Mouse (Mus musculus) MEL (cell line): ENCODE data around the gene Desi2. TPM values are rescaled to one million over a fixed set of nuclear protein-coding genes. Genes with fewer than 3 reads are reported as not detected.
"Not testable (repeated sequence)": the region's sequence is repeated elsewhere in the genome, so short reads cannot be mapped to it uniquely, and the experiment has no call there.

Experiments
- DNase-seq: peaks from one replicate; pipeline ENCODE4 v3.0.0; 2011; ENCODE audit warnings: low read depth, low spot score
- H3K27ac ChIP-seq: 2 replicates; pipeline ENCODE4 v1.5.1; 2012; ENCODE audit warnings: low read depth, mild to moderate bottlenecking, control low read depth, low read length, moderate library complexity; ENCODE audit not compliant: control insufficient read depth
- H3K27me3 ChIP-seq, 2 experiments: fragments of 150-350 bp in 1 of 2; sonication (generic) in 1 of 2; 2 replicates each; pipeline ENCODE4 v1.6.1; 2012; ENCODE audit warnings: low read length in 2 of 2, mild to moderate bottlenecking in 2 of 2, improper control_type of control experiment in 1 of 2, moderate library complexity in 1 of 2; ENCODE audit not compliant: insufficient read depth in 2 of 2, control insufficient read depth in 1 of 2
- H3K36me3 ChIP-seq, 2 experiments: 2 replicates each; pipeline ENCODE4 v1.6.1; 2012 to 2014; ENCODE audit warnings: low read length in 2 of 2, improper control_type of control experiment in 1 of 2, inconsistent platforms in 1 of 2, mild to moderate bottlenecking in 1 of 2; ENCODE audit not compliant: insufficient read depth in 2 of 2, control insufficient read depth in 1 of 2
- H3K4me1 ChIP-seq, 2 experiments: fragments of 150-350 bp in 1 of 2; sonication (generic) in 1 of 2; 2 replicates each; pipeline ENCODE4 v1.6.1; 2012; ENCODE audit warnings: low read length in 2 of 2, improper control_type of control experiment in 1 of 2, mild to moderate bottlenecking in 1 of 2; ENCODE audit not compliant: insufficient read depth in 2 of 2, control insufficient read depth in 1 of 2
- H3K4me3 ChIP-seq, 2 experiments: fragments of 150-350 bp in 1 of 2; sonication (generic) in 1 of 2; 2 replicates each; pipeline ENCODE4 v1.5.1; 2012; ENCODE audit warnings: low read depth in 2 of 2, low read length in 2 of 2, mild to moderate bottlenecking in 2 of 2, moderate library complexity in 2 of 2, control low read depth in 1 of 2, improper control_type of control experiment in 1 of 2; ENCODE audit not compliant: control insufficient read depth in 1 of 2, insufficient read depth in 1 of 2
- H3K79me2 ChIP-seq: 2 replicates; pipeline ENCODE4 v1.6.1; 2012; ENCODE audit warnings: mild to moderate bottlenecking, low read length, moderate library complexity; ENCODE audit not compliant: control insufficient read depth, poor library complexity, insufficient read depth
- H3K9ac ChIP-seq: 2 replicates; pipeline ENCODE4 v1.6.1; 2012; ENCODE audit warnings: low read depth, mild to moderate bottlenecking, control low read depth, low read length, moderate library complexity; ENCODE audit not compliant: control insufficient read depth, poor library complexity, severe bottlenecking
- H3K9me3 ChIP-seq: fragments of 150-350 bp; sonication (generic); replicated peaks from 2 replicates; pipeline ENCODE4 v1.6.1; 2012; ENCODE audit warnings: mild to moderate bottlenecking, low read length, improper control_type of control experiment, moderate library complexity; ENCODE audit not compliant: insufficient read depth
- BHLHE40 ChIP-seq: IDR thresholded peaks from 2 replicates; pipeline ENCODE4 v1.6.1; 2012; ENCODE audit warnings: low read depth, mild to moderate bottlenecking, inconsistent platforms, low read length, improper control_type of control experiment, borderline replicate concordance
- CHD2 ChIP-seq: IDR thresholded peaks from 2 replicates; pipeline ENCODE4 v1.6.1; 2011; ENCODE audit warnings: low read length, improper control_type of control experiment
- E2F4 ChIP-seq: IDR thresholded peaks from 2 replicates; pipeline ENCODE4 v1.6.1; 2011; ENCODE audit warnings: low read depth, low read length, improper control_type of control experiment, borderline replicate concordance
- EP300 ChIP-seq, 2 experiments: IDR thresholded peaks; 2 replicates each; pipeline ENCODE4 v1.6.1; 2011; ENCODE audit warnings: improper control_type of control experiment in 2 of 2, low read length in 2 of 2, low read depth in 1 of 2, mild to moderate bottlenecking in 1 of 2
- ETS1 ChIP-seq: IDR thresholded peaks from 2 replicates; pipeline ENCODE4 v1.6.1; 2012; ENCODE audit warnings: low read depth, mild to moderate bottlenecking, inconsistent platforms, low read length, improper control_type of control experiment, moderate library complexity
- GABPA ChIP-seq: IDR thresholded peaks from 2 replicates; pipeline ENCODE4 v1.6.1; 2012; ENCODE audit warnings: low read depth, mild to moderate bottlenecking, inconsistent platforms, low read length, improper control_type of control experiment, moderate library complexity
- GATA1 ChIP-seq: IDR thresholded peaks from 2 replicates; pipeline ENCODE4 v1.6.1; 2011; ENCODE audit warnings: low read depth, low read length, improper control_type of control experiment
- JUND ChIP-seq: IDR thresholded peaks from 2 replicates; pipeline ENCODE4 v1.6.1; 2011; ENCODE audit warnings: low read depth, mild to moderate bottlenecking, improper control_type of control experiment, low read length
- KAT2A ChIP-seq: conservative IDR thresholded peaks from 2 replicates; pipeline ENCODE4 v1.6.1; 2012; ENCODE audit warnings: low read depth, low read length, improper control_type of control experiment, inconsistent platforms
- MAFK ChIP-seq: IDR thresholded peaks from 2 replicates; pipeline ENCODE4 v1.6.1; 2011; ENCODE audit warnings: low read depth, mild to moderate bottlenecking, low read length, improper control_type of control experiment, borderline replicate concordance
- MAX ChIP-seq: IDR thresholded peaks from 2 replicates; pipeline ENCODE4 v1.6.1; 2011; ENCODE audit warnings: low read length, improper control_type of control experiment
- MAZ ChIP-seq: IDR thresholded peaks from 2 replicates; pipeline ENCODE4 v1.6.1; 2012; ENCODE audit warnings: low read depth, mild to moderate bottlenecking, inconsistent platforms, low read length, improper control_type of control experiment
- MEF2A ChIP-seq: IDR thresholded peaks from 2 replicates; pipeline ENCODE4 v1.6.1; 2014; ENCODE audit warnings: low read depth, mild to moderate bottlenecking, inconsistent platforms, low read length, improper control_type of control experiment; ENCODE audit not compliant: poor library complexity, insufficient replicate concordance, severe bottlenecking; ENCODE audit errors: extremely low read depth
- MYB ChIP-seq: IDR thresholded peaks from 2 replicates; pipeline ENCODE4 v1.6.1; 2011; ENCODE audit warnings: mild to moderate bottlenecking, low read depth, low read length, improper control_type of control experiment
- NELFE ChIP-seq: IDR thresholded peaks from 2 replicates; pipeline ENCODE4 v1.6.1; 2011; ENCODE audit warnings: low read depth, low read length, improper control_type of control experiment
- NRF1 ChIP-seq: IDR thresholded peaks from 2 replicates; pipeline ENCODE4 v1.6.1; 2014; ENCODE audit warnings: low read depth, mild to moderate bottlenecking, inconsistent platforms, low read length, improper control_type of control experiment, moderate library complexity; ENCODE audit not compliant: poor library complexity, insufficient read depth, severe bottlenecking
- POLR2A ChIP-seq, 2 experiments: IDR thresholded peaks; 2 replicates each; pipeline ENCODE4 v1.6.1; 2011 to 2012; ENCODE audit warnings: low read length in 2 of 2, mild to moderate bottlenecking in 2 of 2, control low read depth in 1 of 2, improper control_type of control experiment in 1 of 2, low read depth in 1 of 2, moderate library complexity in 1 of 2; ENCODE audit not compliant: control insufficient read depth in 1 of 2, insufficient read depth in 1 of 2, poor library complexity in 1 of 2
- POLR2AphosphoS5 ChIP-seq: IDR thresholded peaks from 2 replicates; pipeline ENCODE4 v1.6.1; 2012; ENCODE audit warnings: low read depth, borderline replicate concordance, mild to moderate bottlenecking, inconsistent platforms, low read length, moderate library complexity, mixed read lengths
- RAD21 ChIP-seq: IDR thresholded peaks from 2 replicates; pipeline ENCODE4 v1.6.1; 2011; ENCODE audit warnings: mild to moderate bottlenecking, low read depth, low read length, improper control_type of control experiment
- SIN3A ChIP-seq: IDR thresholded peaks from 2 replicates; pipeline ENCODE4 v1.6.1; 2012; ENCODE audit warnings: low read length, improper control_type of control experiment, inconsistent platforms
- TAL1 ChIP-seq: IDR thresholded peaks from 2 replicates; pipeline ENCODE4 v1.6.1; 2012; ENCODE audit warnings: mild to moderate bottlenecking, inconsistent platforms, low read length, moderate library complexity, mixed read lengths
- TBP ChIP-seq: IDR thresholded peaks from 2 replicates; pipeline ENCODE4 v1.8.0; 2011; ENCODE audit warnings: low read depth, low read length, improper control_type of control experiment
- TCF12 ChIP-seq: IDR thresholded peaks from 2 replicates; pipeline ENCODE4 v1.6.1; 2014; ENCODE audit warnings: low read depth, mild to moderate bottlenecking, inconsistent platforms, low read length, improper control_type of control experiment, moderate library complexity
- USF1 ChIP-seq: IDR thresholded peaks from 2 replicates; pipeline ENCODE4 v1.6.1; 2014; ENCODE audit warnings: low read depth, mild to moderate bottlenecking, inconsistent platforms, low read length, improper control_type of control experiment, moderate library complexity
- ZKSCAN1 ChIP-seq: IDR thresholded peaks from 2 replicates; pipeline ENCODE4 v1.6.1; 2012; ENCODE audit warnings: low read depth, mild to moderate bottlenecking, inconsistent platforms, low read length, improper control_type of control experiment, moderate library complexity
- ZMIZ1 ChIP-seq: IDR thresholded peaks from 2 replicates; pipeline ENCODE4 v1.6.1; 2012; ENCODE audit warnings: low read depth, mild to moderate bottlenecking, inconsistent platforms, low read length, improper control_type of control experiment, moderate library complexity
- ZNF384 ChIP-seq: IDR thresholded peaks from 2 replicates; pipeline ENCODE4 v1.6.1; 2012; ENCODE audit warnings: low read depth, mild to moderate bottlenecking, inconsistent platforms, low read length, improper control_type of control experiment
- polyA plus RNA-seq, 2 experiments: library from polyadenylated mRNA; stranded (reverse) in 1 of 2; unstranded in 1 of 2; fragments of >175 nt in 1 of 2; fragments of >200 nt in 1 of 2; gene quantifications; 2 replicates each; pipeline versions ENCODE4 v1.2.1 to v1.2.4; 2012; ENCODE audit warnings: low replicate concordance in 2 of 2, low read depth in 1 of 2; ENCODE audit not compliant: insufficient read length in 2 of 2, insufficient read depth in 1 of 2, missing spikeins in 1 of 2
- total RNA-seq: library from RNA; depleted of rRNA; stranded (reverse); fragments of 300-350 nt; gene quantifications from 2 replicates; pipeline ENCODE4 v1.2.3, GENCODE M21; 2012

The Desi2 gene
- total and polyA plus RNA-seq, 3 experiments: 16.9 to 22.3 TPM; not detected in 1

DNA sequence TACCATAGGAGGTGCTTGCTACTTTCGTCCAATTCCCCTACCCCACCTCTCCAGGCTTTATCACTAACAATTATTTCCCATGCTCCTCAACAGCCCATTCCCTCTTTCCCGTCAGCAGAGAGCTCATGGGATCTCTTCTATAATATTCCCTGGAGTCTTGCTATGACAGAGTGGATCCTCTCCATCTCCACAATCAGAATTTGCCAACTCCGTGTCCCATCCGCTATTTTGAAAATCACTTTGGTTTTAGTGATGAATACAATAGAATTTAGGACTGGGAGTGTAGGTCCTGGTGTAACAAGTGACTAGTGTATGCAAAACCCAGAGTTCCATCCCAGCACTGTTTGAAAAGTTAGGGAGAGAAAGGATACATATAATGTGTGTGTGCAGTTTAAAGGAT is 69.1 kb downstream of the Desi2 start:
- Histone ChIP-seq H3K79me2 (no peaks in the 10 kb centered on the region), H3K36me3 (no peaks in the 10 kb centered on the region; a peak in 1 of 4 replicates), H3K27ac (no peak overlapping the region), H3K9ac (no peak overlapping the region), H3K9me3 (no peaks in the 10 kb centered on the region), H3K4me1 (no peaks in the 10 kb centered on the region), H3K27me3 (no peaks in the 10 kb centered on the region), H3K4me3 (no peak overlapping the region)
- DNase-seq: no peak
- no peak for TF ChIP-seq MAFK
- TF ChIP-seq CHD2: no peak
- TF ChIP-seq POLR2A (IDR thresholded peaks at IDR 0.05; ENCODE audit: control insufficient read depth in 1 of 2, insufficient read depth in 1 of 2, low read depth in 1 of 2, low read length in 2 of 2, poor library complexity in 1 of 2): no peak
- no peak for TF ChIP-seq MYB
- TF ChIP-seq EP300 (IDR thresholded peaks at IDR 0.05; ENCODE audit: low read depth in 1 of 2, low read length in 2 of 2): no peak
- TF ChIP-seq GABPA: no peak
- no peak for TF ChIP-seq TCF12
- TF ChIP-seq POLR2AphosphoS5: no peak
- no peak for TF ChIP-seq ZKSCAN1
- no peak for TF ChIP-seq SIN3A
- no peak for TF ChIP-seq BHLHE40
- no peak for TF ChIP-seq NELFE
- no peak for TF ChIP-seq TBP
- TF ChIP-seq ZMIZ1: no peak

DNA sequence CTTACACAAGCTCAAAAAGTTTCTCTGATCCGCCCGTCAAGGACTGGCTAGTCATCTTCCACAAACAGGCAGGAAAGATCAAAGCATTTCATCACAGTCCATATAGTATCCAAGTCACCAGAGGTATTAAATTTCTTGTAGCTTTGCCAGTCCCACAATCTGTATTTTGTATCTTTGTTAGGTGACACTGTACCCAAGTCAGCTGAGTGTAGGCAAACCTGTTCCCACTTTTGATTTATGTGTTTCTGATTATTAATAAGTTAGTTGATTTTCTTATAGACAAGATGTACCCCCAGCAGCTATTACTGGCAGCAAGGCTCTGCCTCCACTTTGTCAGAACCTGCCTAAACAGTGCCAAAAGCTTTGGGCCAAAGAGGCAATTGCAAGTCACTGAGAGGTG is 71.6 kb downstream of the Desi2 start:
- Histone ChIP-seq H3K36me3 (no peaks in the 10 kb centered on the region), H3K9me3 (no peaks in the 10 kb centered on the region), H3K9ac (no peak overlapping the region), H3K27me3 (no peaks in the 10 kb centered on the region), H3K4me3 (no peak overlapping the region), H3K27ac (no peak overlapping the region), H3K4me1 (no peaks in the 10 kb centered on the region), H3K79me2 (no peaks in the 10 kb centered on the region)
- DNase-seq: no peak
- no peak for TF ChIP-seq RAD21
- TF ChIP-seq KAT2A: no peak
- TF ChIP-seq ZNF384: no peak
- no peak for TF ChIP-seq GATA1
- TF ChIP-seq NELFE: no peak
- TF ChIP-seq MEF2A: no peak
- no peak for TF ChIP-seq JUND
- TF ChIP-seq E2F4: no peak
- TF ChIP-seq NRF1: no peak
- TF ChIP-seq MAZ: no peak
- no peak for TF ChIP-seq MAX
- no peak for TF ChIP-seq MYB
- TF ChIP-seq EP300 (IDR thresholded peaks at IDR 0.05; ENCODE audit: low read depth in 1 of 2, low read length in 2 of 2): no peak
- no peak for TF ChIP-seq ETS1
- no peak for TF ChIP-seq TAL1
- no peak for TF ChIP-seq USF1

DNA sequence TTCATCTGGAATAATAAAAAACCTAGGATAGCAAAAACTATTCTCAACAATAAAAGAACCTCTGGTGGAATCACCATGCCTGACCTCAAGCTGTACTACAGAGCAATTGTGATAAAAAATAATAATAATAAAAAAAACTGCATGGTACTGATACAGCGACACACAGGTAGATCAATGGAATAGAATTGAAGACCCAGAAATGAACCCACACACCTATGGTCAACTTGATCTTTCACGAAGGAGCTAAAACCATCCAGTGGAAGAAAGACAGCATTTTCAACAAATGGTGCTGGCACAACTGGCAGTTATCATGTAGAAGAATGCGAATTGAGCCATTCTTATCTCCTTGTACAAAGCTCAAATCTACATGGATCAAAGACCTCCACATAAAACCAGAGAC is 78.2 kb downstream of the Desi2 start:
- not testable (repeated sequence) for DNase-seq

More for the DNA sequence above, 78.2 kb downstream of the Desi2 start:
- H3K79me2 ChIP-seq, H3K27me3 ChIP-seq, H3K9me3 ChIP-seq, H3K9ac ChIP-seq, H3K36me3 ChIP-seq, H3K4me3 ChIP-seq, H3K27ac ChIP-seq, H3K4me1 ChIP-seq: not testable (repeated sequence)
